Mouse (Mus musculus) small intestine, adult 2 months (tissue): ENCODE results near the gene Ttc28. TPM values are rescaled to one million over a fixed set of nuclear protein-coding genes. Genes with fewer than 3 reads are reported as not detected.

ENCODE experiments used
- H3K27ac ChIP-seq: fragments of 200-500 bp; 2 replicates; pipeline ENCODE4 v1.5.1; 2012; ENCODE audit warnings: low read depth, low read length, control low read depth, inconsistent platforms; ENCODE audit not compliant: insufficient read depth
- H3K27me3 ChIP-seq: fragments of 200-500 bp; 2 replicates; pipeline ENCODE4 v1.6.1; 2012; ENCODE audit warnings: mild to moderate bottlenecking, moderate library complexity, low read length, inconsistent platforms; ENCODE audit not compliant: control insufficient read depth, insufficient read depth
- H3K36me3 ChIP-seq: fragments of 200-500 bp; 2 replicates; pipeline ENCODE4 v1.6.1; 2012; ENCODE audit warnings: mild to moderate bottlenecking, low read length, control low read depth, inconsistent platforms; ENCODE audit not compliant: control insufficient read depth, insufficient read depth
- H3K4me1 ChIP-seq: fragments of 200-500 bp; 2 replicates; pipeline ENCODE4 v1.6.1; 2012; ENCODE audit warnings: low read length, inconsistent platforms, mixed read lengths; ENCODE audit not compliant: control insufficient read depth, insufficient read depth, insufficient read length
- H3K4me3 ChIP-seq: fragments of 200-500 bp; 2 replicates; pipeline ENCODE4 v1.5.1; 2012; ENCODE audit warnings: low read depth, mild to moderate bottlenecking, control low read depth, inconsistent platforms, low read length, moderate library complexity
- CTCF ChIP-seq: fragments of 200-500 bp; IDR thresholded peaks from 2 replicates; pipeline ENCODE4 v1.5.1; 2012; ENCODE audit warnings: low read depth, mild to moderate bottlenecking, control low read depth, inconsistent platforms, low read length, moderate library complexity, mixed read lengths; ENCODE audit not compliant: insufficient replicate concordance, insufficient read length; ENCODE audit errors: extremely low read depth
- POLR2A ChIP-seq: fragments of 200-500 bp; IDR thresholded peaks from 2 replicates; pipeline ENCODE4 v1.6.1; 2012; ENCODE audit warnings: low read depth, mild to moderate bottlenecking, control low read depth, inconsistent platforms, low read length, moderate library complexity
- WGBS: fragments of 180-500 bp; shearing (Covaris S2); methylation state at CpG from one replicate; pipeline ENCODE4 v1.1.7; 2018; 5-methylcytosine and 5-hydroxymethylcytosine counted together
- polyA plus RNA-seq: library from polyadenylated mRNA; depleted of rRNA; stranded (reverse); fragments of >200 nt; gene quantifications from 2 replicates; pipeline ENCODE4 v1.2.3, GENCODE M21; 2012

Gene Ttc28
- polyA plus RNA-seq, 1 experiment: 3.2 TPM

- WGBS: 93% methylated on average over 18 of the region's 18 CpGs
- no peak for TF ChIP-seq CTCF
- TF ChIP-seq POLR2A: no peak
- Histone ChIP-seq H3K27ac (no peak overlapping the region), H3K4me3 (no peak overlapping the region), H3K27me3 (no peaks in the 10 kb centered on the region), H3K4me1 (peaks cover 4% of the 10 kb centered on the region), H3K36me3 (no peaks in the 10 kb centered on the region)
Measured at GRCm38 (mm10) chr5:111131561-111131960, 252.0 kb downstream of the Ttc28 start.

GRCm38 (mm10) chr5:111133150-111133549, 253.5 kb downstream of the Ttc28 start:
- Histone ChIP-seq H3K27me3 (no peaks in the 10 kb centered on the region), H3K27ac (no peak overlapping the region), H3K4me1 (peaks cover 2% of the 10 kb centered on the region), H3K4me3 (no peak overlapping the region), H3K36me3 (no peaks in the 10 kb centered on the region)
- 90% methylated on average over 5 of the region's 5 CpGs for WGBS
- TF ChIP-seq POLR2A: no peak
- TF ChIP-seq CTCF: no peak

DNA sequence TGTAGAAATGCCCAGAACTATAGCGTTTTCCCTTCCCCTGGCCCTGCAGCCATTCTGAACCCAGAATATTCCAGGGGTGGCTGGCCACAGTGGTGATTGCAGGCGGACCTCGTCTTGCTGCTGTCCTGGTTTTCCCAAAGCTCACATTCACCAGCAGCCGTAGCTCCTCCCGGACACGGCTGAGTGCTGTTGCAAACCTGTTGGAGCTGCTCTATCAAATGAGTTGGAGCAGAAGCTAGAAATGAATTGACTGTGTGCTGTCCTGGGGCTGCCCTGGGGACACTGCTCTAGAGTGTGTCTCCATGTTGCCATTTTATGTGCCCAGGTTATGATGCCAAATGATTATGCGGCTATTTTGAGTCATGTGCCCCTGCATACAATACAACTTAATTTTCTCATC, 254.2 kb downstream of the Ttc28 start:
- H3K36me3 ChIP-seq: no peaks in the 10 kb centered on the region
- no peaks in the 10 kb centered on the region for H3K27me3 ChIP-seq
- H3K4me1 ChIP-seq: no peaks in the 10 kb centered on the region
- TF ChIP-seq POLR2A (no peak), CTCF (no peak)
- WGBS: 95% methylated on average over 7 of the region's 7 CpGs
- H3K27ac ChIP-seq: no peak overlapping the region
- no peak overlapping the region for H3K4me3 ChIP-seq

DNA sequence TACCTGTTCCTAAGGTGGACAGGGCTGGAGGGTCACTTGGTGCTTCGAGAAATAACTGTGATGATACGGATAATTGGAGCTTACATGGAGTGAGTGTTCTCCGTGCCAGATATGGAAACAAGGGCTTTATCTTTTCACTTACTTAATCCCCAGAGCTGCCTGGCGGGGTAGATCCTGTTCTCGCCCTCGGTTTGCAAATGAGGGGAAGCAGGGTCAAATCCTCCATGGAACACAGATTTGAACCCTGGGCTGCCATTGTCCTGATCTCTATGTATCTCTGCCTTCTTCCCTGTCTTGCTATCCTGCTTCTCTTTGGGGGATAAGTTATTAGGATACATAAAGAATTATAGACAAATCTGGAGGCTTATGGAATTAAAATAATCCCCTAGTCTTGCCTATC, 257.7 kb downstream of the Ttc28 start:
- no peak overlapping the region for H3K27ac ChIP-seq
- TF ChIP-seq POLR2A (no peak), CTCF (no peak)
- no peak overlapping the region for H3K4me3 ChIP-seq
- H3K4me1 ChIP-seq: peaks cover 2% of the 10 kb centered on the region; the same call in 1 of the 2 replicates
- H3K36me3 ChIP-seq: no peaks in the 10 kb centered on the region
- WGBS: 76% methylated on average over 6 of the region's 6 CpGs
- H3K27me3 ChIP-seq: no peaks in the 10 kb centered on the region

GRCm38 (mm10) chr5:111137742-111138141, 258.1 kb downstream of the Ttc28 start:
- H3K27ac ChIP-seq: no peak overlapping the region
- H3K36me3 ChIP-seq: no peaks in the 10 kb centered on the region
- no peaks in the 10 kb centered on the region for H3K27me3 ChIP-seq
- no peak overlapping the region for H3K4me3 ChIP-seq
- no peak for TF ChIP-seq POLR2A
- no peak for TF ChIP-seq CTCF
- peaks cover 2% of the 10 kb centered on the region; the same call in 1 of the 2 replicates for H3K4me1 ChIP-seq
- 86% methylated on average over 13 of the region's 13 CpGs for WGBS

DNA sequence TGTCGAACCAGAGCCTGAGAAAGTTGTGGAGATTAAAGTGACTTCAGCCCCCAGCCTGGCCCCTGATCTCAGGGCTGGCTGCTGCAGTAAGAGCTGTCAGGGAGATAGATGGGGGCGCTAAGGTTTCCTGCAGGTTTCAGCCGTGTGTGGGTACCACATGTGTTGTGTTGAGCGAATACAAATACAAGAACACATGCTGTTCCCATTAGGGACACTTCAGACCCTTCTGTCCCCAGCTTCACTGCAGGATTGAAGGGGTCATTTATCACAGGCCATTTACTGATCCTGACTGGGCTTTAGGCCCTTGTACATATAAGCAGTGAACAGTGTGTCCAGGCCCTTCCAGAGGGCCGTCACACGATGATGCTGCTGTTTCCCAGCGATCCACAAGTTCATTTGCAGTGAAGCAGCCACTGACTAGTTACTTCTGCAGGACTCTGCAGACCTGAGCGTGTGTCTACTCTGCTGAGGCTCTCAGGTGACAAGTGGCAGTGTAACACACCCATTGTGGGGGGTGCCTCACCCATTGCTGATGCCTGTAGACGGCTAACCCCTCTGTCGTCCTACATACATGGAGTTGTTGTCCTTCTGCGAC, 258.7 kb downstream of the Ttc28 start:
- H3K36me3 ChIP-seq: no peaks in the 10 kb centered on the region
- no peaks in the 10 kb centered on the region for H3K27me3 ChIP-seq
- no peak overlapping the region for H3K27ac ChIP-seq
- 72% methylated on average over 11 of the region's 11 CpGs for WGBS
- H3K4me3 ChIP-seq: no peak overlapping the region
- H3K4me1 ChIP-seq: peaks cover 2% of the 10 kb centered on the region; the same call in 1 of the 2 replicates
- TF ChIP-seq CTCF: no peak
- TF ChIP-seq POLR2A: no peak

- Histone ChIP-seq H3K27me3 (no peaks in the 10 kb centered on the region), H3K4me1 (peaks cover 2% of the 10 kb centered on the region; the same call in 1 of the 2 replicates), H3K36me3 (no peaks in the 10 kb centered on the region), H3K27ac (no peak overlapping the region), H3K4me3 (no peak overlapping the region)
- WGBS: 74% methylated on average over 7 of the region's 7 CpGs
- TF ChIP-seq CTCF: no peak
- no peak for TF ChIP-seq POLR2A
Measured at GRCm38 (mm10) chr5:111138927-111139565, 259.4 kb downstream of the Ttc28 start.

DNA sequence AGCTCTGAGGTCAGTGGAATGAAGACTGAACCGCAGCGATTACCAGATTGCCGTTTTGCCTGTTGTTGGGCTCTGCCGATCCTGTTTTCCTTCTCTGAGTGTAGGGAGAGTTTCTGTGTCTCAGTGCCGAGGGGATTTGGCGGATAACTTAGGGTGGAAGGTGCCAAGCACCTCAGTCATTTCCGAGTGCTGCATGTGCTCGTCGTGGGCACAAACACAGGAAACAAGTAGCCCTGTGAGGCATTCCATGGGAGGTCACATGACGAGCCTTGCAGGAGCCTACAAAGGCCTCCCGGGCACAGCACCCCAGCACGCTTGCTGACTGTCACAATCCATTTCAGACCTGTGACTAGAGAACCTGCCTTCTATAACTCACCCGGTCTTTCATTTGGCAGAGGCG, 260.0 kb downstream of the Ttc28 start:
- H3K36me3 ChIP-seq: no peaks in the 10 kb centered on the region
- no peak overlapping the region for H3K27ac ChIP-seq
- TF ChIP-seq POLR2A (no peak), CTCF (no peak)
- WGBS: 70% methylated on average over 14 of the region's 14 CpGs
- no peak overlapping the region for H3K4me3 ChIP-seq
- peaks cover 2% of the 10 kb centered on the region; the same call in 1 of the 2 replicates for H3K4me1 ChIP-seq
- no peaks in the 10 kb centered on the region for H3K27me3 ChIP-seq
